Mouse (Mus musculus): ENCODE data around the gene Cdkl4.
"Not testable (repeated sequence)": the region's sequence is repeated elsewhere in the genome, so short reads cannot be mapped to it uniquely, and the experiment has no call there.

The Cdkl4 gene

DNA sequence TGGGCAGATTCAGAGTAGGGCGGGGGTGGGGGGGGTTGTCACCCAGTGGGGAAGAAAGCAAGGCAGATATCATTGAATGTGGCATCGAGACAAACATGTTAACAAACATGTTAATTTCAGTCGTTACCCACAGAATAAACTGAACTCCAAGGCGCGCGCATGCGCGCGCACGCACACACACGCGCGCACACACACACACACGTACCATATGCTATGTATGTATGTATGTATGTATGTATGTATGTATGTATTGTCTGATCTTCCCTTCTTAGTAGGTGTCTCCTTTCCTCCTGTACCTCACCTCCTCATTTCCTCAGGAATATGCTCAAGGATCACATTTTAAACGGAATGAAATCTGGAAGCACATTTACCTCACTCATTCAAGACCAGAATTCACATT lies at the start of gene Cdkl4:
Cdkl4 (minus strand) TSS at position 175 of the 400 bp plus-strand sequence.
- no peak for DNase-seq (ENCODE audit: low read depth, low spot score)

DNA sequence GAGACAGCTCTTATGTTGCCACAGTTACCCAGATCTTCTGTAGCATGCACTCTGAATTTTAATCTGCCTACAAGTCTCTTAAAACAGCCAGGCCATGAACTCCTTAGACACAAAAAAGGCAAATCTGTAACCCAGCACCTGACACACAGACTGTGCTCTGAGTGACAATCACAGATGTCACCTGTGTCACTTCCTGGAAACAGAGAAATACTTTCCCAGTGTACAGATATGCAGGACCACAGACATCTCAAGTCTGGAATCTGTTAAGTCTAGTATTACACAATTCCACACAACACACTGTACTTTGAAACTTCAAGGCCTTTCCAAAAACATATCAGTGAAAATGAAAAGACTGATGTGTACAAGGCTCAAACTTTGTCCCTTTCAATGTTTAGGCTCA lies 47.4 kb upstream of the Cdkl4 start:
- no peak for DNase-seq (ENCODE audit: low read depth, low spot score)

DNA sequence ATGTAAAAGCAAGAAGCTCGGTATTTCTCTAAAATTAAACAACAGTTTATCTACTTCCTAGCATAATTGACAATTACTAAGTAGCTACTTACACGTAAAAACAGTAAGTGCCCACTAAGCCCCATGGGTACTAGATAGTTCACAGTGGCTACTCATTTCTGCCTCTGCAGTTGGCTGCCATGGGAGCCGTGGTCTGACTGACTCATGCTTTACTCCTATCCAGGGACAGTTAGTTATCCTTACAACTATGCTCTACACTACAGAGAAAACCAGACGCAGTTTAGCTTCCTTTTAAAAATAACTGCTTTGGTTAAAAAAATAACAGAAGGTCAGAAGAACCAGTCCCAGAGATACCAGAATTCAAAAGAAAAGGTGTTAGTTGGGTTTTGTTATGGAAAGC lies 44.1 kb upstream of the Cdkl4 start:
- DNase-seq (ENCODE audit: low read depth, low spot score) = no peak

DNA sequence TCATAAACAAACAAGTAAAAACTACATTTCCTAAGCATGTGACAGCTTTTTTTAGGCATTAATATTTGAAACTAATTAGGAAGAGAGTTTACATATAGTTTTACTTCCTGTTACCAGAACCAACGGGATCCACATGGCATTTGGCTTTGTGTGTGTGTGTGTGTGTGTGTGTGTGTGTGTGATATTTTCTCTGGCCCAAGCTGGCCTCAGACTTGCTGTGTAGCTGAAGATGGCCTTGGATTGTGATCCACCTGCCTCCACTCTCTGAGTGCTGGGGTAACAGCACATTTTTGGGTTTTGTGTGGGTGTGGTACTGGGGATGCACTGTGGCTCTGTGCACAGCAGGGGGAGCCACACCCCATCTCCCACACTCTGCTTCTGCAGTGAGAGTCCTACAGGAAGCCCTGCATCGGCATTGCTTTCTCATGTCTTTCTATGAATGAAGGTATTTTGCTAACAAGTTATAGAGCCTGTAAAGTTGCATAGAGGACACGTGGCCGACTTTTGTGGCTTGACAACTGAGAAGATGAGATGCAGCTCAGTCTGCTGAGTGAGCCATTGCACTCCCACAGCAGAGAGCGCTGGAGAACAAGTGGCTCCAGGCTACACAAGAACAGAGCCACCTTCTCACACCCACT lies 43.3 kb upstream of the Cdkl4 start:
- peak; percentile 16 for DNase-seq (ENCODE audit: low read depth, low spot score)

DNA sequence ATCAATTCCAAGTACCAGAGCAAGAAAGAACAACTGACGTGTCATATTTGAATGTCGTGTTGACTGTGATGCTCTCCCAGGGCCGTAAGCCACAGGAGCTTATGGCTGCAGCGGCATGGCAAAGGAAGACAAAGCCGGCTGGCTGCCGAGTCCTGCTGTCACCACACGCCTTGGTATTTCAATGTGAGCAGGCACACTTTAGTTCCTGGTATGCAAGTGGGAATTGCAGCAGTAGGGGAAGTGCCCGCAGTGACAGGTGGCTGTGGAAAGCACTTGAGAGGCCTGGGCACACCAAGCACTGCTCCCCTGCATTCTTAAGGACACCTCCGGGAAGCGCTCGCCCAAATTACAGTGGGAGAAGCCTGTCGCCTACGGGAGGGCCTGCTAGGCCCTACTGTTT lies 41.9 kb upstream of the Cdkl4 start:
- DNase-seq (ENCODE audit: low read depth, low spot score) = no peak

DNA sequence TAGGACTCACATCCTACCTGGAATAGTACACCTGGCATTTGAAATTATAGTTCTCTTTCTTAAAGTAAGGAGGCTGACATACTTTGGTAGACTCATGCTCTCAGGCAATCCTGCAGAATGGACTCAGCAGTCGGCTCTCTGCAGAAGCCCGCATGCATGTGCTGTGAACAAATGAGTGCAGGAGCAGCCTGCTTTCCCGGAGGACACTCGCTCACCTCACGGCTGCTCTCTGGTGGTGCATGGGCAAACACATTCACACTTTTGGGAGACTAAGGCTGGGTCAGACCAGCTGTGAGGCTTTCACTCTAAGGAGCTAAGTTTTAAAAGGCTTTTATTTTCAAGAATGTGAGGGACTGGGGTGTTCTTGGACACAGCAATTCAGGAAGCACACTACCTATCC lies 41.3 kb upstream of the Cdkl4 start:
- no peak for DNase-seq (ENCODE audit: low read depth, low spot score)

DNA sequence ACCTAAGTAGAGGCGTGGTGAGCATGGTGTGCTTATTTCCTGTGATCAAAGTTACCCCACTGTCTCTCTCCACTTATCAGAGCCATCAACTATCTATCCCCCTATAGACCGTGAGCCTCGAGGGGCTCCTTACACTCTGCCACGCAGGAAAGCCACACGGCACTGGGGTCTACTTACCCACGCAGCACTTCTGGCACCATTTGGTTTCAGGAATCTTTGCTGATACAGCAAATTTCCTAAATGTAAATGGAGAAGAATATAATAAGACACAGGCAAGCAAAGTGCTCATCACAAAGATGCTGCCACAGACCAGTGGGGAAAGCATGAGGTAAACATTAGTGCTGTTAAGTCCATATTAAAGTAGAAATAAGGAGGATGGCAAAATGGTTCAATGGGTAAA lies 26.2 kb upstream of the Cdkl4 start:
- no peak for DNase-seq (ENCODE audit: low read depth, low spot score)

DNA sequence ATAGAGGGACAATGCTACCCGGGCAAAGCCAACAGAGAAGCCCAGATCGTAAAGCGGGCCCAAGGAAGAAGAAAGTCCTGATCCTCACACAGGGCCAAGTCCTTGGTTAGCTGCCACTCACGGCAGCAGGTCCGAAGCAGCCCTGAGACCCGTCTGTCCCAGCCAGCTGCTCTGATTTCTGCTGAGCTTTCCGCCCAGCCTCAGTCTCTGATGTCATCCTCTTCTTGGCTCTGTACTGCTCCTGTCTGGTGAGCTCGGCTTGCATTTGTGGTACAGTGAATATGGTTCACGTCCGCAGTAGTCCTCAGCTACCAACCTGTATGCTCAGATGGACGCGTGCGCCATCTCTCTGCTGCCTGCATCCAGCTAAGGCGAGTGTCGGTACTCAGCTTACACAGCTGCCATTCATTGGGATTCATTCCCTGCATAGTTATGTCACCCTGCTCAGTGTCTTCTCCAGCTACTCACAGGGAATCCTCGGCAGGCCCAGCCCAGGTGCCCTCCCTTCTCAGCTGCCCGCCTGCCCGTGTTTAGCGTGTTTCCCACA lies 25.5 kb upstream of the Cdkl4 start:
- no peak for DNase-seq (ENCODE audit: low read depth, low spot score)

DNA sequence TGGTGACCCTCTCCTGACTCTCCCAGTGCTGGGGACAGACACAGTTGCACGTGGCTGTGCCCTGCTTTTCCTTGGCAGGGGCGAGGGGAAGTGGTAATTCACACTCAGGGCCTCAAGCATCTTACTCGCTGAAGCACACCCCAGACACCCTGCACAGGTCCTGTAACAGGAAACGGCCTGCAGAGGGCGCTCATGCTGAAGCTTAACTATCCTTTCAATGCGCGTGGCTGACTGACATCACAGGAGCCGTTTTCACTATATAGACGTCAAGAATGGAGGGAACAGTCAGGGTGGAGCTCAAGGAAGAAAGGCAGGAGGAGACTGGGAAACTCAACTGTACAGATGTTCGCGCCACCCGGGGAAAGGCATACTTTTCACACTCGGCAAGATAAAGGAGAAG lies 23.8 kb upstream of the Cdkl4 start:
- no peak for DNase-seq (ENCODE audit: low read depth, low spot score)

DNA sequence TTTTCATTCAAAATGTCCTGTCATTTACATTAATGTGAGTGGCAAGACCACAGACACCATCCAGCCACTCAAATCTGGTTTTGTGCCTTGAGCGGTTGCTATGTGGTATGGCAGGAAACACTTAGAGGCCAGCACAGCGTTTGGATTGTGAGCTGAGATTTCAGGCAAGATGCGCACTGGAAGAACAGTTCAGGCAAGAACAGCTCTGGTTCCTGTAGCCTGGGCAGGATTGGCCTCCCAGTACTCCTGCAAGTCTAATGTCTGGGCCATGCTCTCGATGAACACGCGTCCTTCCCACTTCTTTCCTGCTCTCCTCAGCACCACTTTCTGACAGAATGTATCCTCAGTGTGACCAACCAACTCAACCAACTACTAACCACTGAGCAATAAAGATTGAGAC lies 5.4 kb upstream of the Cdkl4 start:
- no peak for DNase-seq (ENCODE audit: low read depth, low spot score)

DNA sequence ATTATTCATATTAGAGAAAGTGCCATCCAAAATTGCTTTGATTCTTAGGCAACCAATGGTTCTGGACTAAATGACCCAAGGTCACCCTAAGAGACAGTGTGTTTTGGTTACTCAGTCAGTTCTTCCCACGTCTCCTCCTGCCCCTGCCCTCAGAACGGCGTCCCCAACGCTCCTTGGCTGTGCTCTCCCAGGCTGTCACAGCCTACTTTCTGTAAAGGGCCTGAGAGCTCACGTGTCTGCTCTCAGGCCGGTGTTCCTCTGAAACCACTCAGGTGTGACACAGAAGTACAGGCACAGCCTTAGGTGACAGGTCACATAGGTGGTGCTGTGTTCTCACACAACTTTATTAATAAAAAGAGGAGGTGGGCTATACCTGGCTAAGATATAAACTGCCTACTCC lies 2.3 kb upstream of the Cdkl4 start:
- DNase-seq (ENCODE audit: low read depth, low spot score) = no peak

DNA sequence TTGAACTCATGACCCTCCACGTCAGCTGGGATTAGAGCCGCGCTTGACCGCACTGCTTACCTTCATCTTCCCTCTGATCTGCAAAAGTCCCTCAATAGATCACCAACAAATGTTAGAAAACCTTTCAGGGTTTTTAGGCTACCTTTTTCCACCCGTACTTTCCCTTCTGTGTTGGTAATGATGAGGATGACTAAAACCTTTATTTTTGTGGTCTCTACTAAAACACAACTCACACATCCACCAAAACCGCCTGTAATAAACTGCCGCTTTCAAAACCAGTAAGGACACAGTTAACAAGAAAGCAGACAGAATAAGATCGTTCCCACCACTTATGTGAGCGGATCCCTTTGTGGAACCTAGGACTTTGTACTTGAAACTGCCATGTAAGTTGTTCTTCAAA lies 1.5 kb upstream of the Cdkl4 start:
- DNase-seq (ENCODE audit: low read depth, low spot score) = no peak

DNA sequence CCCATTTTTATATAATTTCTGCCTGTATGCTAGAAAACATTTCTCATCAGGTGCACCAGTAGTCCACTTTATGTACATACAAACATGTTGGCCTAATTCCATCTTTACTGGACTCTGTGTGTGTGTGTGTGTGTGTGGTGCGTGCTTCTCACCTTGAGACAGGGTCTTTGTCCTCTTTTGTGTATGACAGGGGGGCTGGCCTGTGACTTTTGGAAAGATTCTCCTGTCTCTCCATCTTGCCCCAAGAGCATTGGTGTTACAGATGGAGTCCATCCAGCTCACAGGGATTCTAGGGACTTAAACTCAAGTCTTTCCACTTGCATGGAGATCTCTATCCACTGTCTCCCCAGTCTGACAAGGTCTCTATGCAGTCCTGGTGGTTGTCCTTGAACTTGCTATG lies 428 bp upstream of the Cdkl4 start:
- no peak for DNase-seq (ENCODE audit: low read depth, low spot score)

DNA sequence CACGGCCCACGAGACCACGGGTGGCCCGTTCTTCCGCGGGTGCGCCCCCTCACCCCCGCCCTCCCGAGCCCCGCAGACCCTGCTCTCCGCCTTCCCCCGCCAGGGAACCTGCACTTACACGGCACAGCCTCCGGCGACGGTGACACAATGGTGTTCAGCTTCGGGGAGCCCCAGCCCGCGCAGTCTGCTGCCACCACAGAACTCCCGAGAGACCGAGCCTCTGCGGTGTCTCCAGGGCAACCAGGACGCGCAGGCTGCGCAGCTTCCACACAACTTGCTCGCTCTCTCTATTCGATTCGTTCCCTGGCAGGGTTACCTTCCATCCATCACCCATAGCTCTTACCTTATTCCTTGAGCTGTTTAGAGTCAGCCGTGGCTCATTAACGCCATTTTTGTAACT lies 399 bp downstream of the Cdkl4 start:
- no peak for DNase-seq (ENCODE audit: low read depth, low spot score)

DNA sequence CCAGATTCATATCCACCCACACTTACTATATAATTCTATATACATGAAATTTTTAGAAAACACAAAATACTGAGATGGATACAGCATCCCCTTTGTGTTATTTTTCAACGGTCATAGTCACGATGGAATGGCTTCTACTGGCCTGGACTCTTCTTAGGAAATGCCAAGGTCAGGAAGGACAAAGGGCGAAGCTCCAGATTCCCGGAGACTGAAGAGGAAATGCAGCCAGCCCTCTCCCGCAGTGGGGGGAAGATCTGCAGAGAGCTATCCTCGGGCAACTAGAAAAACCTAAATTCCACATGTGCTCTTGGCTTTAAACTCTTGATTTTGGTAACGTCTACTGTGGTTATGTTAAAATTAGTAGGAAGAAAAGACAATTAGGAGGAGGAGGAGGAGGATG lies 2.6 kb downstream of the Cdkl4 start:
- DNase-seq (ENCODE audit: low read depth, low spot score) = no peak

DNA sequence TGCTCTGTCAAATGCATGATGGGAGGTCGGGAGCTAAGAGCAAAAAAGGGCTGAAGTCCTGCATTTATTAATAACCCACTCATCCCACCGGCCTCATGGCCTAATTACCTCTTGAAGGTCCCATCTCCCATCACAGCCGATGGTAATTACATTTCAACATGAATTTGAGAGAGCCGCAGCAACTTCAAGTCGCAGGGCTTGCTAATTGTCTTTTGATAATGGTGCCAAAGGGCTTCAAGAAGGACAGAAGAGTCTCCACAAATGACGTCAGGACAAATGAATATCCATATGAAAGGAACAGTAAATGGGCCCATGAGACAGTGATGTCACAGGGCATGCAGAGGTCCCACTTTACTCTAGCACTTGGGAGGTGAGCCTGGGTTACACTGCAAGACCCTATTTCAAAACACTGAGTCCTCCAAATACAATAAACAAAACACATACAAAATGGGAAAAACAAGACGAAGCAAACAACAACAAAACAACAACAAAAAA lies 3.1 kb downstream of the Cdkl4 start:
- DNase-seq (ENCODE audit: low read depth, low spot score) = no peak

DNA sequence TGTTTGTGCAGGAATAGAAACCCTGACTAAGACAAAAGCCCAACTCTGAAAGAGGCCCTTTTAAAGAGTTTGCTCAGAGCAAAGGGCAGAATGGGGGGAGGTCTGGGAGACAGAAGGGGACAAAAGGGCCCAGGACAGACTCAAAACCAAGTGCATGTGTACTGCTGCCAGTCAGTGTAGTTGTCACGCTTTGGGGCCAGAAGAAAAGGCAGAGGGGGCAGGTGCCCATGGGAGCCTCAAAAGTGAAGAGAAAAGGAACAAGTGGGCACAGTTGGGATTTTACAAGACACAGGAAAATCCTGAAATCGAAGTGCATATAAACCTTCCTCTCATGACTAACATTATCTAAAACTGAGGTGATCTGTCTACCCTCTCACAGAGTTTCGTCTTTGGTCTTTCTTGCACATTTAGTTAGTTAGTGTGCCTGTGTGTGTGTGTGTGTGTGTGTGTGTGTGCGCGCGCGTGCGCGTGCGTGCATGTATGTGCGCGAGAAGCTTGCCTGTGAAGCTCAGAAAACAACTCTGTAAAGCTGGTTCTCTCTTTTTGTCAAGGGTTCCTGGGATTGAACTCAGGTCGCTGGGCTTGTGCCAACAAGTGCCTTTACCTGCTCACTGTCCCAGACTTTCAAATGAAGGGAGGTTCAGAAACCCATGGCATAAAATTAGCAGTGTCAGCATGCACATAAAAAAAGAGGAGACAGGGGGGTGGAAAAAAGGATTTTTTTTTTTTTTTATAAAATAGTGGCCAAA lies 5.3 kb downstream of the Cdkl4 start:
- DNase-seq (ENCODE audit: low read depth, low spot score) = no peak

DNA sequence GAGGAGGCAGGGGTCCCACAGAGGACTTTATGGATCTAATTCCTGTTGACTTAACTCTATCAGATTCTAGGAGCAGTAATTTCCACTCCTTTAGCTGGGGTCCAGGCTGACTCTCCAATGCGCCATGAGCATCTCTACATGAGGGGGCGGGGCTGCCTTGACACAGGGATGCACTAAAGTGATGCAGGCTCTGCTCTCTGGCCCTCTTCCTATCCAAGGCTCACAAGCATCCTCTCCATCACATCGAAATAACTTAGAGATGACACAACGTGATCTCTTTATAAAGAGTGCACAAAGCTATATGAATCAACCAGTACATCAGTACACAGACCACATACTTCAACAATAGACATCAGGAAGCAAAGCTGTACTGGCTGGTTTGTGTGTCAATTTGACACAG lies 6.2 kb downstream of the Cdkl4 start:
- no peak for DNase-seq (ENCODE audit: low read depth, low spot score)

DNA sequence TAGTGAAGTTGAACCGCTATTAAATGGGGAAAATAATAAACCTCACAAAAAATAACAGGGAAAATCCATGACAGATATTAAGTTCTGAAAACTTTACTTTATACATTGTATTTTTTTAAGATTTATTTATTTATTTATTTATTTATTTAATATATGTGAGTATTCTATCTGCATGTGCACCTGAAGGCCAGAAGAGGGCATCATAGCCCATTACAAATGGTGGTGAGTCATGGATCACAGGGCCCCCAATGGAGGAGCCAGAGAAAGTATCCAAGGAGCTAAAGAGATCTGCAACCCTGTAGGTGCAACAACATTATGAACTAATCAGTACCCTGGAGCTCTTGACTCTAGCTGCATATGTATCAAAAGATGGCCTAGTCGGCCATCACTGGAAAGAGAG lies 7.9 kb downstream of the Cdkl4 start:
- not testable (repeated sequence) for DNase-seq (ENCODE audit: low read depth, low spot score)

DNA sequence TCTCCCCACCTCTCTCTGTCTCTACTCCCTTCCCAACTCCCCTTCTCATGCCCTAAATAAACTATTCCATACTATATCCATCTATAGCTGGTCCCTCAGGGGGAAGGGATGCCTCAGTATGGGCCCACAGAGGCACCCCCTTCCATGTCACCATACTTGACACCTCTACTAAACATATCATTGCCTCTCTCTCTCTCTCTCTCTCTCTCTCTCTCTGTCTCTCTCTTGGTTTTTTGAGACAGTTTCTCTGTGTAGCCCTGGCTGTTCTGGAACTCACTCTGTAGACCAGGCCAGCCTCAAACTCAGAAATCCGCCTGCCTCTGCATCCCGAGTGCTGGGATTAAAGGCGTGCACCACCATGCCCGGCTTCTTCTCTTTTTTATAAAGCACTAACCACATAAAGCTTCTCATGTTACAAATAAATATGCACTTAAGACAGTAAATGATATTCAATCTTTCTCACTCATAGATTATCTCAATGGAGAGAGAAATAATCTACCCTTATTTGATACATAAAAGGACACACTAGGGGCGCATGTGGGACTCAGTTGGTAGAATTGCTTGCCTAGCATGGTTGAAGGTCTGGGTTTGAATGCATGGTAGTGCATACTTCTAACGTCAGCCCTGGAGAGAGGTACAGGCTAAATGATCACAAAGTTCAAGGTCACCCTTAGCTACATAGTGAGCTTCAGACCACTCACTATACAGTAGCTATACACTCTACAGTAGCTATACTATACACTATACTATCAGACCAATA lies 8.6 kb downstream of the Cdkl4 start:
- DNase-seq (ENCODE audit: low read depth, low spot score) = no peak

DNA sequence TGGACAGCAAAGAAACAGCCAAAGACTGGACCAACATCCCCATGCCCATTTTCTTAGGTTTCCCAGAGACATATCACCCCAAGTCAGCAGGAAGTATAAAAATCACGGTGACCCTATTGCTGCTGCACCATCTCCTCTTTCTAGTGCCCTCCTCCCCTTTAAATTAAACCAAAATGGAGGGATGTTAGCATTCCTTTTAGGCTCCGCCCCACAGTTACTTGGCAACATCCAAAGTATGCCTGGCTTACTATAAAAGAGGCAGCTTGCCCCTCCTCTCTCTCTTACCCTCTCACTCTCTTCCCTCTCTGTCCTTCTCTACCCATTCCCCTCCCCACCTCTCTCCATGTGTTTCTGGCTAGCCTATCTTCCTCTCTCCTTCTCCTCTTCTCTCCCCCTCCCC lies 9.2 kb downstream of the Cdkl4 start:
- DNase-seq (ENCODE audit: low read depth, low spot score) = no peak

DNA sequence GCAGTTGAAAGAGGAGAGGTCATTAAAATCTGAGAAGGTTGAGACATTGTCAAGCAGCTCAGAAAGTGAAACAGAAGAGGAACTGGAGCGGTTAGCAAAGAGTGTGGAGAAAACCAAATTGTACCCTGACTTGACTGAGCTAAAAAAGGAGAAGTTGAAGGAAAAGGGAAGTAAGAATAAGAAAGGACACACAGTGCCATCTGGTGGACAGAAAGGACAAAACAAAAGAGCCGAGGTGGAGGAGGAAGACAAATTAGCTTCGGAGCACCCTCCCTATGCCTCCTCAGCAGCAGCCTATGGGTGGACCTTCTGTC lies 13.0 kb downstream of the Cdkl4 start:
- DNase-seq (ENCODE audit: low read depth, low spot score) = peak; percentile 36

Measured in skeletal muscle tissue, adult 2 months (tissue).